Mouse (Mus musculus) lung, embryonic 14.5 days (tissue): ENCODE data around the gene Kdm6b. TPM values are rescaled to one million over a fixed set of nuclear protein-coding genes. Genes with fewer than 3 reads are reported as not detected.
"Not testable (repeated sequence)": the region's sequence is repeated elsewhere in the genome, so short reads cannot be mapped to it uniquely, and the experiment has no call there.

Experiments used
- ATAC-seq: fragments of 200-750 bp; cut with Nextera tagmentation; 2 replicates; pipeline ENCODE4 v1.8.0; 2017; ENCODE audit warnings: mild to moderate bottlenecking, moderate TSS enrichment, moderate library complexity; ENCODE audit not compliant: insufficient read depth
- DNase-seq: peaks from one replicate; pipeline ENCODE4 v3.0.0-alpha.2; 2015
- H3K27ac ChIP-seq: fragments of 300-500 bp; sonication (generic); 2 replicates; pipeline ENCODE4 v1.5.1; 2014; ENCODE audit warnings: low read depth, mild to moderate bottlenecking, moderate library complexity
- H3K27me3 ChIP-seq: fragments of 300-500 bp; sonication (generic); 2 replicates; pipeline ENCODE4 v1.6.1; 2014; ENCODE audit warnings: low read length, control low read depth; ENCODE audit not compliant: insufficient read depth
- H3K36me3 ChIP-seq: fragments of 300-500 bp; sonication (generic); 2 replicates; pipeline ENCODE4 v1.6.1; 2014; ENCODE audit warnings: control low read depth; ENCODE audit not compliant: insufficient read depth
- H3K4me1 ChIP-seq: fragments of 300-500 bp; sonication (generic); 2 replicates; pipeline ENCODE4 v1.6.1; 2014; ENCODE audit warnings: antibody characterized with exemption, control low read depth; ENCODE audit not compliant: insufficient read depth
- H3K4me2 ChIP-seq: fragments of 300-500 bp; sonication (generic); 2 replicates; pipeline ENCODE4 v1.6.1; 2014; ENCODE audit warnings: mild to moderate bottlenecking
- H3K4me3 ChIP-seq: fragments of 300-500 bp; sonication (generic); 2 replicates; pipeline ENCODE4 v1.5.1; 2014; ENCODE audit warnings: low read depth, low read length
- H3K9ac ChIP-seq: fragments of 300-500 bp; sonication (generic); 2 replicates; pipeline ENCODE4 v1.6.1; 2014
- H3K9me3 ChIP-seq: fragments of 300-500 bp; sonication (generic); 2 replicates; pipeline ENCODE4 v1.6.1; 2016; ENCODE audit warnings: low read depth, low read length, control low read depth
- CTCF ChIP-seq: IDR thresholded peaks from 2 replicates; pipeline ENCODE4 v1.5.1; 2016; ENCODE audit warnings: antibody characterized with exemption, low read depth
- WGBS: fragments of 180-500 bp; shearing (Covaris S2); extraction: QIAGEN DNeasy Blood & Tissue Kit; methylation state at CpG from one replicate; pipeline ENCODE4 v1.1.7; 2014; 5-methylcytosine and 5-hydroxymethylcytosine counted together
- polyA plus RNA-seq: library from polyadenylated mRNA; unstranded; fragments of >200 nt; fragmentation: Nextera tagmentation; extraction: Ambion mirVana; gene quantifications from 2 replicates; pipeline ENCODE4 v1.2.1, GENCODE M21; 2014

Kdm6b gene
- polyA plus RNA-seq, 1 experiment from 2014 or later, result 24.4 TPM

DNA sequence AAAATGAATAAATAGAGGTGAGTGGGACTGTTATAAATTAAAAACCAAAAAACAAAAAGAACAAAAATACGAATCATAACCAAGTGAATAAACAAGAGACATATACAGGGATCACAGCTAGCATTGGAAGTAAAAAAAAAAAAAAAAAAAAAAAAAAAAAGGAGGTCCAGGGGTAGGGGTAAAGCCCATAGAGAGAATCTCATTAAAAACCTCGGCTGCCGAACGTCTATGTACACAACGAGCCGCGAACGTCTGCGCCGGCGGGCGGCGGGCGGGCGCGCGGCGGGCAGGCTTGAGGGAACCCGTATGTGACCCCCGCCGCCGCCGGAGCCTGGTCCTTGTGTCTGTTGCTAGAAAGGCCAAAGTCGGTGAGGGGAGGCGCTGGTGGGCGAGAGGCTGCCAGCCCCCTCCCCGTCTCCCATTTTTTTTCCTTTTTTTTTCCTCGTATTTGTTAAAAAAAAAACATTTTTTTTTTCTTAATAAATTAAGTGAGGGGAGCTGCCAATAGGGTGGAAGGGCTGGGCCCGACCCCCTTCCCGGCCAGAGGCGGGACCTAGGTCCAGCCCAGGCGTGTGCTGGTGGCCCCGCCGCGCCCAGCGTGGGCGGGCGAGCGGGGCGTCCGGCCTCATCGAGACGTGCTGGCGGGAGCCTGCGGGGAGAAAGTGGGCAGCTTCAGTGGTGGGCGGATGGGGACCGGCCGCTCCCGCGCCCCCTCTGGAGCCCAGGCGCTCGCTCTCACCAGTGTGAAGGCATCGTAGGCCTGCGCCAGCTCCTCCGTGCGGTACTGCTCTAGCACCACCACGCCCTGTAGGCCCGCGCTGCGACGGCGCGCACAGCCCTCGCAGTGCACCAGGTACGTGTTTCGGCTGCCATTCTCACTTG lies 14.0 kb downstream of the Kdm6b start:
- DNase-seq, result peak; percentile 59
- H3K4me2 ChIP-seq, result peak overlapping the region; percentile 73
- no peak for TF ChIP-seq CTCF
- no peak overlapping the region for H3K27ac ChIP-seq
- no peaks in the 10 kb centered on the region for H3K9me3 ChIP-seq
- 30% methylated on average over 65 of the region's 66 CpGs for WGBS
- H3K27me3 ChIP-seq, result no peaks in the 10 kb centered on the region
- peak overlapping the region; percentile 9; the same call in 1 of the 2 replicates for H3K4me3 ChIP-seq
- peaks cover 2% of the 10 kb centered on the region for H3K4me1 ChIP-seq
- H3K9ac ChIP-seq, result 0 out of 2 replicates have a peak overlapping the region, but pooled peaks have one; percentile 18
- peaks cover 56% of the 10 kb centered on the region for H3K36me3 ChIP-seq
- ATAC-seq, result no peak

DNA sequence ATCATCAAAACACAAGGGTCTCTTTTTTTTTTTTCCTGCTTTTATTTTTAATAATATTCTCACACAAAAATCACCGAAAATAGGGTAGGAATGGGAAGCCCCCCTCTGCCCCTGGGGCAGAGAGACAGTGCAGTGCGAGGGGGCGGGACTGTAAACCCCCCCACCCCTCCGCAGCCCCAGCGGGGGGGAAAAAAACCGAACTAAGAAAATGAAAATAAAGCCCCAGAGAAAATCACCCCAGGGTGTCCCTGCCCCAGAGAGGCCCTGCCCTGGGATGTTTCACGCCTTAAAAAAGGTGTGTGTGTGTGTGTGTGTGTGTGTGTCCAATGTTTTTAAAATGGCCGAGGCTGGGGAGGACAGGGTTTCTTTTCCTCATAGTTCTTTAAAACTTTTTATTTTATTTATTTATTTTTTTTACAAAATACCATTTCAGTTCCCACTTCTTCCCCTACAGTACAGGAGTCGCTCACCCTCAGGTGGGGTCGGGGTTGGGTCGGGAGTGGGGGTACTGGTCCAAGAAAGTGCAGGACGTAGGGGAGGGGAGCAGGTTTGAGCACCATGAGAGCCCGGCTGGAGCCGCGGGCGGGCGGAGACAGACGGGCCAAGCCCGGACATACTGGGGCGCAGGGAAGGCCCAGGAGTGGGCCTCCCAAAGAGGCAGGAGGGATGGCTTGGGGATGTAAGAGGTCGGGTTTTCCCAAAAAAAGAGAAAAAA lies 14.8 kb downstream of the Kdm6b start:
- WGBS, result 30% methylated on average over 21 of the region's 21 CpGs
- no peak for DNase-seq
- no peak overlapping the region for H3K27ac ChIP-seq

DNA sequence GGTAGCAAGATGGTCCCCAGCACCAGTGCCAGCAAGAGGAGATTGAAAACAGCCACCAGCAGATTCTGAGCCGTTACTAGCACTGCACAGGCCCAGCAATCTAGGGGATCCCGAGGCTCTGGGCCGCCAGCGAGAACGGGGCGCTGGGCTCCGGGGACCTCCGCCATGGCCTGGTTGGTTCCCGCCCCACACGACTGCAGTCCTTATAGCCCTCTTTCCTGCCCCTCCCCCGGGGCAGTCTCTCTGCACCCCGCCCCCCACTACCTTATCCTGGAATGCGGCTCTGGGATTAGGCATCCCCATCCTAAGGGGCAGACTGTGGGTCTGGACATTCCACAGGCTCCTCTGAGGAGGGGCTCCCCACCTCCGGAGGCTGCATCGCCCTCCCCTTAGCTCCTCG lies 15.4 kb downstream of the Kdm6b start, which contains the start of gene Tmem88:
Gene Tmem88 (minus strand): TSS at position 176 of the 400 bp plus-strand sequence.
- H3K9ac ChIP-seq, result peak within 1 kb of the TSS; percentile 86
- peak within 1 kb of the TSS; percentile 73 for H3K4me2 ChIP-seq
- DNase-seq, result peak; percentile 64
- peaks cover 2% of the 10 kb centered on the region for H3K4me1 ChIP-seq
- no peak for ATAC-seq
- WGBS, result 9% methylated on average over 16 of the region's 16 CpGs
- peak within 1 kb of the TSS; percentile 66 for H3K4me3 ChIP-seq
- peaks cover 42% of the 10 kb centered on the region for H3K36me3 ChIP-seq
- H3K9me3 ChIP-seq, result no peaks in the 10 kb centered on the region
- no peaks in the 10 kb centered on the region for H3K27me3 ChIP-seq
- peak within 1 kb of the TSS; percentile 77 for H3K27ac ChIP-seq
- no peak for TF ChIP-seq CTCF

More for the DNA sequence above, 14.8 kb downstream of the Kdm6b start:
- Histone ChIP-seq H3K9ac (peak overlapping the region; percentile 86), H3K4me1 (peaks cover 2% of the 10 kb centered on the region), H3K4me3 (peak overlapping the region; percentile 66), H3K9me3 (no peaks in the 10 kb centered on the region), H3K4me2 (peak overlapping the region; percentile 73), H3K27me3 (no peaks in the 10 kb centered on the region), H3K36me3 (peaks cover 48% of the 10 kb centered on the region)
- TF ChIP-seq CTCF, result no peak
- no peak for ATAC-seq

DNA sequence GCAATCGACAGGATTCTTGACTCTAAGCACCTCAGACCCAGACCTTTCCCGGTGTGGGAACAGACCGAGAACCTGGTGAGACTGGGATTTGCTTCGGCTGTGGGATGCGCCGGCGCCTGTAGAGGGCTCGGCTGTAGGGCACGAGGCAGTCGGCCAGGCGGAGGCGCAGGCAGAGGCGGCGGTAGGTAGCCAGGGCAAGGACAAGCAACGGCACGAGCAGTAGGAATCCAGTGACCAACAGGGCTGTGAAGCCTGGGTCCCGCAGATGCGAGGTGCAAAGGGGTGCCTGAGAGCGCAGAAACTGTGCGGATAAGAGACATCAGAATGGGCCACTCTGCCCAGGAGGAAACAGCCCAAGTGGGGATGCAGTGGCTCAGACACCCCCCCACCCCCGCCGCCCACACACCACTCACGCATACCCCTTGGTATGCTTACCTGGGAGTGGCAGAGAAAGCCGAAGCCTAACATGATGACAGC lies 15.9 kb downstream of the Kdm6b start:
- ATAC-seq (no peak), DNase-seq (no peak)
- Histone ChIP-seq H3K4me2 (peak overlapping the region; percentile 73), H3K27me3 (no peaks in the 10 kb centered on the region), H3K27ac (peak overlapping the region; percentile 77), H3K4me1 (peaks cover 2% of the 10 kb centered on the region), H3K9ac (peak overlapping the region; percentile 86), H3K4me3 (peak overlapping the region; percentile 66), H3K9me3 (no peaks in the 10 kb centered on the region), H3K36me3 (peaks cover 38% of the 10 kb centered on the region)
- 22% methylated on average over 24 of the region's 24 CpGs for WGBS
- TF ChIP-seq CTCF, result peak; percentile 36; the same call in 1 of the 2 replicates

DNA sequence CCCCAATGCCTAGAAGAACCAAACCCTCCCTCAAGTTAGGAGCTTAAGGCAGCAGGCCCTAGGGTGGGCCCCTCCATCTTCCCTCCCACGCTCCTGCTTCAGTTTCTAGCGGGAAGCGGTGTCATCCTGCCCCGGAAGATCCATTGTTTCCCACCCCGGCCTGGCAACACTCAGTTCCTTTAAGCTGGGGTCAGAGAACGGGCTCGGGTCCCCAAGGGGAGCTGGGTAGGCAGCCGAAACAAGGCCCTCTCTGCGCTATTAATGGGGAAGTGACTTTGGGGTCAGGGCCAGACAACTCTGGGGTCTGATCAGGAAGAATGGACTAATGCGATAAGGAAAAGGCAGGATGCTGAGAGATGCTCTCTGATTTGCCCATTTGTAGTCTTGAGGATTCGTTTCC lies 16.7 kb downstream of the Kdm6b start:
- H3K27me3 ChIP-seq, result no peaks in the 10 kb centered on the region
- no peak for TF ChIP-seq CTCF
- peak overlapping the region; percentile 73 for H3K4me2 ChIP-seq
- peak overlapping the region; percentile 97; the same call in 1 of the 2 replicates for H3K27ac ChIP-seq
- peak overlapping the region; percentile 86 for H3K9ac ChIP-seq
- H3K4me3 ChIP-seq, result peak overlapping the region; percentile 66
- no peaks in the 10 kb centered on the region for H3K9me3 ChIP-seq
- H3K36me3 ChIP-seq, result peaks cover 31% of the 10 kb centered on the region
- no peak for ATAC-seq
- peaks cover 2% of the 10 kb centered on the region for H3K4me1 ChIP-seq
- 32% methylated on average over 11 of the region's 11 CpGs for WGBS
- DNase-seq, result peak; percentile 52

DNA sequence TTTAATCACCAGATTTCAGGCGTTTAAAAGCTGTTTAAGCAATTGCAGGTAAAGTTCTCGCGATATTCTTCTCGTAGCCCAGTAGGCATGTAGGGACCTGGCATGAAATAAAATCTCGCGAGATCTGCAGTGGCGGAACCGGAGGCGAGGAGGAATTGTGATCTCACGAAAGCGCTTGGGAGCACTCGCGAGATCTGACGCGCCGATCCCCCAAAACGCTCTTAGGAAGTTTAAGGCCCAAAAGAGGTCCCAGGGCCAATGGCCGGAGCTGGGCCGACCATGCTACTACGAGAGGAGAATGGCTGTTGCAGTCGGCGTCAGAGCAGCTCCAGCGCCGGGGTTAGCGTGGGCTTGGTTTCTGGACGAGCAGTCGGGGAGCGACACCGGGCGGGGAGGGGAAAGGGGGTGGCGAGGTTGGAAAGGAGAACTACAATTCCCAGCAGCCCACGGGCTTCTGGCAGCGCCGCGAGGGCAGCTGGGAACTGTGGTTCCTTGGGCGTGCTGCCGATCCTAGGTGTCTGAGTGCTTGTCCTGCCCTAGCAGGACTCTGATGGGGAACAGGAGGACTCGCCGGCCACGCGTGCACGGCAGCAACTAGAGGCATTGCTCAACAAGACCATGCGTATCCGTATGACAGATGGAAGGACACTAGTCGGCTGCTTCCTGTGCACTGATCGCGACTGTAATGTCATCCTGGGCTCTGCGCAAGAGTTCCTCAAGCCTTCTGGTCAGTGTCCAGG lies 17.7 kb downstream of the Kdm6b start:
- WGBS, result under 1% methylated on average over 48 of the region's 48 CpGs
- no peaks in the 10 kb centered on the region for H3K9me3 ChIP-seq
- TF ChIP-seq CTCF, result no peak
- peak overlapping the region; percentile 78 for H3K4me2 ChIP-seq
- peak; percentile 100 for DNase-seq
- peak overlapping the region; percentile 86 for H3K9ac ChIP-seq
- ATAC-seq, result peak; percentile 81
- peak overlapping the region; percentile 97 for H3K27ac ChIP-seq
- H3K4me1 ChIP-seq, result peaks cover 2% of the 10 kb centered on the region
- peak overlapping the region; percentile 66 for H3K4me3 ChIP-seq
- peaks cover 22% of the 10 kb centered on the region for H3K36me3 ChIP-seq
- H3K27me3 ChIP-seq, result no peaks in the 10 kb centered on the region

DNA sequence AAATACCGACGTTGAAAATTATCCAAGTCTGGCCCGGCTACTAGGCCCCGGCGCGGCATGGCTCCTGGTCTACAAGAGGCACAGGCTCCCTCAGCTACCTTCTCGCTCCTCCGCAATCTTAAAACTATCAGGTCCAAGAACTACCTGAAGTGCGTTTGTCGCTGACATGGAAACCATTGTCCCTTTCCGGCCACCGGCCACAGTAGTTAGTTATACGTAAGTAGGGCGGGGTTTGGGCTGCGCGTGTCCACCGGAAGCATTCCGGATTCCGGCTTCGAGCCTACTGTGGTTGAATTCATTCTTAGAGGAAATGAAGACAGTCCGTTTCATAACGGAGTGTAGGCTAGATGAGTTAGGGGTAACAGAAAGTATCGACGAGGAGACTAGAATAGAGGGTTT lies 18.2 kb downstream of the Kdm6b start, which contains the start of the genes Naa38 and Cyb5d1:
Gene Naa38 (plus strand): TSS at position 253 of the 399 bp plus-strand sequence.
Gene Cyb5d1 (minus strand): TSS at position 397 of the 399 bp plus-strand sequence.
- peaks cover 16% of the 10 kb centered on the region for H3K36me3 ChIP-seq
- peak within 1 kb of the TSS; percentile 86 for H3K9ac ChIP-seq
- H3K9me3 ChIP-seq, H3K27me3 ChIP-seq, H3K4me1 ChIP-seq: not testable (repeated sequence)
- peak within 1 kb of the TSS; percentile 97 for H3K27ac ChIP-seq
- peak within 1 kb of the TSS; percentile 66 for H3K4me3 ChIP-seq
- peak within 1 kb of the TSS; percentile 78 for H3K4me2 ChIP-seq
- WGBS, result 0% methylated on average over 24 of the region's 24 CpGs
- ATAC-seq (peak; percentile 65), DNase-seq (peak; percentile 96)

DNA sequence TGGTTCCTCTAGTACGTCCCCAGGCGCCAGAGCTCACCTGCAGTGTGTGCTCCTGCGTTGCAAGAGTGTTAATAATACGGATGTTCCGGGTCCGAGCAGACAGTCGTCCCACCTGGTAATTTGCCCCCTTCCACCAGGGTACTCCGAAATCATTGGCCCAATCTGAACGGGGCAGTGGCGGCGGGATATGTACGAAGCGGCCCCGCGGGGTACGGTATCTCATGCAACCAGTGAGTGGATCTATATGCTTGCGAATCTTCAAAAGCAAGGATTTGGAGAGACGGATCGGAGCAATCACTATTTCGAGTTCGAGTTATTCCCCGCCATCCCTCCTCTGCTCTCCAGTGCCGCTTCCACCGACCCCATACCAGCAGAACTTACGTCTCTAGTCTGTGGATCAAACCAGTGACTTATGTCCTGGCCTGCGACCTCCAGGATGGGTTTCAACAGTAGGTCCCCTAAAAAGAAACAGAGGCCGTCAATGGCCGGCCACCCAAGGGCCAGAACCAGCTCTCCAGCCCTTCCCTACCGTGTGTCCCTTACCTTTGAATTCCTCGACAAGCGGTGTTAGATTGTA lies 18.8 kb downstream of the Kdm6b start:
- Histone ChIP-seq H3K36me3 (peaks cover 11% of the 10 kb centered on the region), H3K9ac (peak overlapping the region; percentile 86), H3K27ac (peak overlapping the region; percentile 67), H3K4me2 (peak overlapping the region; percentile 78), H3K4me3 (peak overlapping the region; percentile 66)
- H3K27me3 ChIP-seq, H3K4me1 ChIP-seq, H3K9me3 ChIP-seq, ATAC-seq, DNase-seq: not testable (repeated sequence)
- WGBS, result under 1% methylated on average over 31 of the region's 31 CpGs
